Mouse (Mus musculus) bone marrow macrophage, adult 2 months (primary cell): ENCODE results near the gene Tctex1d1.

Experiments
- CTCF ChIP-seq: IDR thresholded peaks from 2 replicates; pipeline ENCODE4 v1.5.1; 2012; ENCODE audit warnings: low read depth, mild to moderate bottlenecking, low read length, moderate library complexity
- POLR2A ChIP-seq: IDR thresholded peaks from 2 replicates; pipeline ENCODE4 v1.6.1; 2012; ENCODE audit warnings: mild to moderate bottlenecking, low read depth, low read length, borderline replicate concordance

DNA sequence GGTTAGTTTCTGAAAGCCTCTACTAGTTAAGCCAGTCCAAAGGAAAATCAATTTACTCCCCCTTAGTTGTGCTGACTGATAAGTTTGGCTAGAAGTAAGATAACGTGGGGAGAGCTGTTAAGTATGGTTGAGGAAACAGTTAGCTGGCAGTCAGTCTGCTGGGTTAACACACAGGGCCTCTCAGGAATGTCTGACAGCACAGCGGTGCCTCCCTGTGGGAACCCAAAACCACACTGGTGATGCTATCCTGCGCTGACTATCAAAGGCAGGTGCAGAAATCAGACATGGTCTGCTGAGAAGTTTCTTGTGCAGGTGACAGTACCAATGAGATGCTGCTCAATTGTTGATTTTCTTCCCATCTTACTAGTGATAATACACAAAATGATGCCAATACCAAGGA, 14.2 kb upstream of the Tctex1d1 start:
- TF ChIP-seq POLR2A: no peak
- TF ChIP-seq CTCF: no peak
